Mouse (Mus musculus): ENCODE data around the gene Selenoh. TPM values are rescaled to one million over a fixed set of nuclear protein-coding genes. Genes with fewer than 3 reads are reported as not detected.
A peak's percentile ranks its signal among the peaks of the same experiment; 100 is the strongest.
"Not testable (repeated sequence)": the region's sequence is repeated elsewhere in the genome, so short reads cannot be mapped to it uniquely, and the experiment has no call there.

The Selenoh gene
- polyA plus RNA-seq, 1 experiment from 2014 or later = 174 TPM

- H3K36me3 ChIP-seq (replicated peaks) = peaks cover 42% of the 10 kb centered on the region
- no peak overlapping the region for H3K27ac ChIP-seq
- WGBS = 93% methylated on average over 5 of the region's 5 CpGs
- H3K4me1 ChIP-seq = no peaks in the 10 kb centered on the region
- H3K4me2 ChIP-seq = no peak overlapping the region
- H3K4me3 ChIP-seq = no peak overlapping the region
- H3K9me3 ChIP-seq = no peaks in the 10 kb centered on the region
- H3K9ac ChIP-seq = no peak overlapping the region
- no peaks in the 10 kb centered on the region for H3K27me3 ChIP-seq (replicated peaks)
- no peak for ATAC-seq (replicated peaks)
These were observed 24.6 kb upstream of the Selenoh start for GRCm38 (mm10) chr2:84695007-84695695.

- H3K4me2 ChIP-seq = no peak overlapping the region
- no peak overlapping the region for H3K9ac ChIP-seq
- H3K36me3 ChIP-seq (replicated peaks) = peaks cover 73% of the 10 kb centered on the region
- no peaks in the 10 kb centered on the region for H3K9me3 ChIP-seq
- ATAC-seq (replicated peaks) = no peak
- 92% methylated on average over 12 of the region's 12 CpGs for whole genome bisulfite sequencing
- H3K4me1 ChIP-seq = no peaks in the 10 kb centered on the region
- no peak overlapping the region for H3K4me3 ChIP-seq
- no peaks in the 10 kb centered on the region for H3K27me3 ChIP-seq (replicated peaks)
- H3K27ac ChIP-seq = no peak overlapping the region
These were observed 19.5 kb upstream of the Selenoh start for GRCm38 (mm10) chr2:84690050-84690449.

DNA sequence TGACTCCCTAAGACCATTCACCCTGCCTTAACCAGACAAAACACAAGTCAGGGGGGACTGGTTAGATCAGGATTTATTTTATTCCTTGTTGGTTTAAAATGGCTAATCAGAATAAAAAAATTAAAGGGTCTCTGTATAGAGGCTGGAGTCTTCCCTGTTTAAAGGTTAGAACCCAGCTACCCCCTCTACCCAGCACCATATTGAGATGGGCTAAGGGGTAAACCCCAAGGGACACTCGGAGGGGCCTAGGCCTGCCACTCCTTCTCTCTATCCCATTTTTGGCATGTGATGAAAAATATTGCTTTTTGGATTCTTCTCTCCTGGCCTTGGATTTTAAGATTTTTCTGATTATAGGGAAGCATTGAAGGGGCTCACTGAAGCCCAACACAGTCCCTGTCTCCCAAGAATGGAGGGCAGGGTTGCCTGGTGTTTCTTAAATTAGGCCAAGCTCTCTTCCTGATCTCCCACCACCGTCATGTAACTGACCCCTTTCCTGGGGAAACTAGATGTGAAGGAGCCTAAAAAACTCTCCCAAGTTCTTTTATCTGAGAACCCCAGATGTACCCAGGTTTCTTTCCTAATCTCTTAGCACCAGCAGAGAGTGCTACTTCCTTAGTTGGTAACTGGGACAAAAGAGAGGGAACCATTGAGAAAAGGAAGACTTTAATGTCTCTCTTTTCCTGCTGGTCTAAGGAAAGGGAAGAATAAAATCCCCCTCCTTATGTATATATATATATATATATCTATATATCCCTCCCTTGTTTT lies 17.7 kb upstream of the Selenoh start:
- Histone ChIP-seq H3K4me1 (no peaks in the 10 kb centered on the region), H3K9ac (no peak overlapping the region), H3K4me2 (no peak overlapping the region), H3K27me3 (replicated peaks) (no peaks in the 10 kb centered on the region), H3K4me3 (no peak overlapping the region), H3K9me3 (no peaks in the 10 kb centered on the region), H3K36me3 (replicated peaks) (peaks cover 65% of the 10 kb centered on the region), H3K27ac (no peak overlapping the region)
- ATAC-seq (replicated peaks) = no peak
- 77% methylated on average over 2 of the region's 2 CpGs for WGBS

- no peak overlapping the region for H3K4me2 ChIP-seq
- peaks cover 21% of the 10 kb centered on the region for H3K36me3 ChIP-seq (replicated peaks)
- no peak for ATAC-seq (replicated peaks)
- H3K27me3 ChIP-seq (replicated peaks) = no peaks in the 10 kb centered on the region
- whole genome bisulfite sequencing = 89% methylated on average over 6 of the region's 6 CpGs
- H3K27ac ChIP-seq = no peak overlapping the region
- H3K4me3 ChIP-seq = no peak overlapping the region
- H3K9me3 ChIP-seq = no peaks in the 10 kb centered on the region
- H3K9ac ChIP-seq = no peak overlapping the region
- peaks cover 11% of the 10 kb centered on the region for H3K4me1 ChIP-seq
These were observed 12.1 kb upstream of the Selenoh start for GRCm38 (mm10) chr2:84682605-84683183.

- WGBS = 25% methylated on average over 8 of the region's 8 CpGs
- no peaks in the 10 kb centered on the region for H3K9me3 ChIP-seq
- no peak for ATAC-seq (replicated peaks)
These were observed 8.4 kb upstream of the Selenoh start, which contains the start of gene Tmx2 for GRCm38 (mm10) chr2:84679016-84679415. Gene Tmx2, minus strand, starts transcription at chr2:84679140.

DNA sequence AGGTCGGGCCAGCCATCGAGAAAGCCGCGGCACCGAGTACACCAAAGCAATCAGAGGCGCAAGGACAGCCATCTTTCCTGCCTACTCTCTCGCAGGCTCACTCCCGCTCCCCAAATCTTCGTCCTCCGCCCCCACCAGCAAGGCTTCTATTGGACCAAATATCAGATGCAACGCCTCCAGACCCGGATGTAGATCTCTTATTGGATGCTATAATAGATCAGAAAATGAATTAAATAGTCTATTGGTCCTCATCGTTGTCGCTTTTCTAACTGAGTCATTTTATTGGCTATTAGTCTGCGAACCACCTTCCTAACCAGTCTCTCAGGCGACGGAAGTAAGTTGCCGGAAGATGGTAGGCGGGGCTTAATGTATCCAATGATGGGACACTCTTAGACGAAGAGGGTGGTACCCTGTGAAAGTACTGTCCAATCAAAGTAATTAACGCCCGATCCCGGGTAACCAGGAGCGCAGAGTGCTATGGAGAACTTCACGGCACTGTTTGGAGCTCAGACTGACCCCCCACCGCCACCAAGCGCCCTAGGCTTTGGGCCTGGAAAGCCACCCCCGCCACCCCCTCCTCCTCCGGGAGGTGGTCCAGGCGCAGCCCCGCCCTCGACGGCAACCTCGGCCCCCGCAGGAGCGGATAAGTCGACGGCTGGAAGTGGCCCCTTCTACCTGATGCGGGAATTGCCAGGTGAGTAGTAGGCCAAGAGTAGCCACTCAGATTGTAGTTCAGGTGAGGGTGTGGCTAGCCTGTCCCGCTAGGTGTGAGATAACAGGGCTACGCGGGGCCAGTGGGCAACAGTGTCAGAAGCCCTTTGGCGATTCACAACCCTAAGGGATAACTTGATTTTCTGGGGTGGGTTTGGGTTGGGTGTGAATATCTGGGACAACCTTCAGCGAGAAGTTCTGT lies 7.7 kb upstream of the Selenoh start, which contains the start of the genes Gm28635 and Med19:
TSS of gene Gm28635 (minus strand) at position 74 of the 913 bp plus-strand sequence.
TSS of gene Med19 (plus strand) at position 435 of the 913 bp plus-strand sequence.
- H3K36me3 ChIP-seq (replicated peaks) = peaks cover 21% of the 10 kb centered on the region

More at GRCm38 (mm10) chr2:84679016-84679415, 8.4 kb upstream of the Selenoh start, which contains the start of gene Tmx2:
- peak within 1 kb of the TSS; percentile 86 for H3K27ac ChIP-seq
- H3K4me3 ChIP-seq = peak within 1 kb of the TSS; percentile 91
- peak within 1 kb of the TSS; percentile 74 for H3K9ac ChIP-seq
- H3K4me1 ChIP-seq = peaks cover 28% of the 10 kb centered on the region
- H3K36me3 ChIP-seq (replicated peaks) = peaks cover 16% of the 10 kb centered on the region
- H3K4me2 ChIP-seq = peak within 1 kb of the TSS; percentile 80
- H3K27me3 ChIP-seq (replicated peaks) = no peaks in the 10 kb centered on the region

DNA sequence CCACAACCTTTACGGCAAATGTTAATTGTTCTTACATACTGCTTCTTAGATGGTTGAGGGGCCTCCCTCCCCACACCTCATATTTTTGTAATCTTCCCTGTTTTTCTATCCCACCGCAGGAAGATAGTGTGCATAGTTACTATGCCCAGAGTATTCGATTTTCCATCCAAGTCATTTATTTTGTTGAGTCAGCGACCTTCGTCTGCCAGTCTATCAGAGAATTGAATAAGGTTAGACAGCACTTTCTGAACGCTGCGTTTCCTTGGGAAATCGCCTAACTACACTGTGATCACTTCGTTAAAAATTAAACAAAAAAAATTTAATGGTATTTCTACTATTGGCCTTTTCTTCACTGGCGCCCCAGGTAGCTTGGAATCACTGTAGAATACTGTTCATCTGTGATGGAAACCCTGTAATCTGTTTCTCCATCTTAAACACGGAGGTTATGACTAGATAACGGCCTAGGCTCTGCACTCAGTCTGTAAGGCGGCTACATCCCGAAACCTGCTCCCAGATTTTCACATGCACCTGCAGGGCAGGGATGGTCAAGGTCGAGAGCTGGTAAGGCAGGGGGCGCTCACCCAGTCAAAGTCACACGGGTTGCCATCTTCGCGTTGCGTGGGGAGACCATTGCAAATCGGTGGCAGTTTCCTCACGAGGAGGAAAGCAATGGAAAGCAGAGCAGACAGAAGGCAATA lies 6.8 kb upstream of the Selenoh start:
- H3K36me3 ChIP-seq (replicated peaks) = peaks cover 29% of the 10 kb centered on the region
- WGBS = 10% methylated on average over 22 of the region's 22 CpGs
- H3K9me3 ChIP-seq = no peaks in the 10 kb centered on the region
- peak overlapping the region; percentile 58 for H3K4me2 ChIP-seq
- peak; percentile 77 for ATAC-seq (replicated peaks)
- peaks cover 28% of the 10 kb centered on the region for H3K4me1 ChIP-seq
- peak overlapping the region; percentile 91 for H3K4me3 ChIP-seq
- H3K9ac ChIP-seq = peak overlapping the region; percentile 60
- H3K27me3 ChIP-seq (replicated peaks) = no peaks in the 10 kb centered on the region
- peak overlapping the region; percentile 86 for H3K27ac ChIP-seq

More for the DNA sequence above, 7.7 kb upstream of the Selenoh start, which contains the start of the genes Gm28635 and Med19:
- peak within 1 kb of the TSS; percentile 86 for H3K27ac ChIP-seq
- H3K4me1 ChIP-seq = peaks cover 28% of the 10 kb centered on the region
- WGBS = under 1% methylated on average over 44 of the region's 44 CpGs
- peak; percentile 100 for ATAC-seq (replicated peaks)
- no peaks in the 10 kb centered on the region for H3K9me3 ChIP-seq
- no peaks in the 10 kb centered on the region for H3K27me3 ChIP-seq (replicated peaks)
- peak within 1 kb of the TSS; percentile 80 for H3K4me2 ChIP-seq
- H3K4me3 ChIP-seq = peak within 1 kb of the TSS; percentile 91
- H3K9ac ChIP-seq = peak within 1 kb of the TSS; percentile 74

GRCm38 (mm10) chr2:84671535-84671934 lies 965 bp upstream of the Selenoh start:
- H3K9ac ChIP-seq; H3K27me3 ChIP-seq (replicated peaks); H3K9me3 ChIP-seq; ATAC-seq (replicated peaks): not testable (repeated sequence)
- Histone ChIP-seq H3K36me3 (replicated peaks) (peaks cover 30% of the 10 kb centered on the region), H3K27ac (0 out of 2 replicates have a peak overlapping the region, but pooled peaks have one; percentile 92), H3K4me1 (peaks cover 24% of the 10 kb centered on the region), H3K4me3 (0 out of 2 replicates have a peak overlapping the region, but pooled peaks have one; percentile 97), H3K4me2 (peak overlapping the region; percentile 75; the same call in 1 of the 2 replicates)
- 61% methylated on average over 4 of the region's 5 CpGs for WGBS

DNA sequence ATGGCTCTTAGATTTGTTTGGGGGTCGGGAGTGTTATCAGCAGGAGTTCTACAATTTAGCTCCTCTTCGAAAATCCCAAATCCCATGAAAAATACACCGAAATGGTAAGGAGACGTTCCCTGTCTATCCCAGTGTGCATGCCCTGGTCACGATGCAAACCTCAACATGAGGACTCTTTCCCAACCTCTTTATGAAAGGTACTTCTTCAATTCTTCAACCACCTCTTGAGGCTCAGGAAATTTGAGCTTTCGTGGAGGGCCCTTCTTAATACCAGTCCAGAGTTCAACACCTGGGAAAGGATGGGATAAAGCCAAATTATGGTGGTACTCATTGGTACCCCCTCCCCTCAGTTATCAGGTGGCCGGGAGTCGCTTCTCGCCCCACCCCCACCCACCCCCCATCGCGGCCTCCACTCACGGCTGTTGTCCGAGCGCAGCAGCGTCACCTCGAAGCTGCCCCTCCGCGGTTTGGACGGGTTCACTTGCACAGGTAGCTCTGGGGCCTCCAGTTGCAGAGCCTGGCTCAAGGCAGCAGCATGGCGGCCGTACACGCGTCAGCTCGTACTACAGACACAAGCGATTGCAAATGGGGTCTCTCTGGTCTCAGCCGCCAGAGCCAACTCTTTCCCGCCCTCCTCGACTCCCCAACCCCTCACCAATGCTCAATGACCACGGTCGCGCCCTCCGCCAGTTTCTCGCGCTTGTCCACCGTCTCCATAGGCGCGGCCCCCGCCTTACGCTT lies 572 bp downstream of the Selenoh start:
- H3K27ac ChIP-seq = peak overlapping the region; percentile 92
- WGBS = 2% methylated on average over 39 of the region's 39 CpGs
- peaks cover 16% of the 10 kb centered on the region for H3K4me1 ChIP-seq
- peak overlapping the region; percentile 88 for H3K9ac ChIP-seq
- H3K36me3 ChIP-seq (replicated peaks) = peaks cover 23% of the 10 kb centered on the region
- H3K27me3 ChIP-seq (replicated peaks) = no peaks in the 10 kb centered on the region
- peak overlapping the region; percentile 75 for H3K4me2 ChIP-seq
- no peaks in the 10 kb centered on the region for H3K9me3 ChIP-seq
- ATAC-seq (replicated peaks) = peak; percentile 88
- peak overlapping the region; percentile 97 for H3K4me3 ChIP-seq

DNA sequence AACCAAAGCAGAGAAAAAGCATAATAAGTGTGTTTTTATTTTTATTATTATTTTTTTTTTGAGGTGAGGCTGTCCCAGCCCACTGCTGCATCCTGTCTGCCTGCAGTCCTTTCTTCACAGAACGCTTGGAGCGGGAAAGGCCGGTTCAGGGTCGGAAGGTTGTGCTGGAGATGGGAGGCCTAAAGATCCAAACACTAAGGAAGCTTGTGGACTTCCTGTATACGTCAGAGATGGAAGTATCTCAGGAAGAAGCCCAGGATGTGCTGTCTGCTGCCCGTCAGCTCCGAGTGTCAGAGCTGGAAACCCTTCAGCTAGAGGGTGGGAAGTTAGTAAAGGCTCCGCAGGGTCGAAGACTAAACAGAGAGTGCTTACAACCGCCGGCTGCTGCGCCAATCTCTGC lies 4.5 kb downstream of the Selenoh start:
- WGBS = 79% methylated on average over 12 of the region's 12 CpGs

More for the DNA sequence above, 4.5 kb downstream of the Selenoh start:
- Histone ChIP-seq H3K36me3 (replicated peaks) (no peaks in the 10 kb centered on the region), H3K4me2 (no peak overlapping the region), H3K9ac (no peak overlapping the region), H3K27me3 (replicated peaks) (no peaks in the 10 kb centered on the region), H3K4me1 (peaks cover 12% of the 10 kb centered on the region), H3K4me3 (no peak overlapping the region), H3K9me3 (no peaks in the 10 kb centered on the region), H3K27ac (no peak overlapping the region)
- ATAC-seq (replicated peaks) = no peak
